Mouse (Mus musculus): ENCODE data around the gene Cnr2. TPM values are rescaled to one million over a fixed set of nuclear protein-coding genes. Genes with fewer than 3 reads are reported as not detected.

Cnr2 gene
- polyA plus RNA-seq, 1 experiment from 2014 or later = 4.3 TPM

GRCm38 (mm10) chr4:135946278-135946658 is 51.1 kb downstream of the Cnr2 start, which contains the start of gene Hmgcl:
Gene Hmgcl, plus strand, starts transcription at chr4:135946448.
- H3K4me1 ChIP-seq = peaks cover 52% of the 10 kb centered on the region
- H3K9ac ChIP-seq = peak within 1 kb of the TSS; percentile 84
- peak within 1 kb of the TSS; percentile 85 for H3K4me2 ChIP-seq
- WGBS (ENCODE audit: insufficient replicate concordance) = 1% methylated on average over 23 of the region's 23 CpGs
- H3K27ac ChIP-seq = peak within 1 kb of the TSS; percentile 74
- peaks cover under 1% of the 10 kb centered on the region; the same call in 1 of the 2 replicates for H3K9me3 ChIP-seq (replicated peaks)
- peak; percentile 88 for ATAC-seq
- no peaks in the 10 kb centered on the region for H3K27me3 ChIP-seq (replicated peaks)
- H3K4me3 ChIP-seq = peak within 1 kb of the TSS; percentile 86
- H3K36me3 ChIP-seq = peaks cover 6% of the 10 kb centered on the region

- peaks cover 52% of the 10 kb centered on the region for H3K4me1 ChIP-seq
- H3K36me3 ChIP-seq = peaks cover 11% of the 10 kb centered on the region
- 1% methylated on average over 28 of the region's 28 CpGs for WGBS (ENCODE audit: insufficient replicate concordance)
- peak; percentile 38; the same call in 1 of the 2 replicates for ATAC-seq
- peak overlapping the region; percentile 84 for H3K9ac ChIP-seq
- peaks cover 6% of the 10 kb centered on the region; the same call in 1 of the 2 replicates for H3K9me3 ChIP-seq (replicated peaks)
- peak overlapping the region; percentile 85 for H3K4me2 ChIP-seq
- no peaks in the 10 kb centered on the region for H3K27me3 ChIP-seq (replicated peaks)
- H3K4me3 ChIP-seq = peak overlapping the region; percentile 86
- peak overlapping the region; percentile 74 for H3K27ac ChIP-seq
Observed at GRCm38 (mm10) chr4:135946659-135947301, 51.6 kb downstream of the Cnr2 start.

DNA sequence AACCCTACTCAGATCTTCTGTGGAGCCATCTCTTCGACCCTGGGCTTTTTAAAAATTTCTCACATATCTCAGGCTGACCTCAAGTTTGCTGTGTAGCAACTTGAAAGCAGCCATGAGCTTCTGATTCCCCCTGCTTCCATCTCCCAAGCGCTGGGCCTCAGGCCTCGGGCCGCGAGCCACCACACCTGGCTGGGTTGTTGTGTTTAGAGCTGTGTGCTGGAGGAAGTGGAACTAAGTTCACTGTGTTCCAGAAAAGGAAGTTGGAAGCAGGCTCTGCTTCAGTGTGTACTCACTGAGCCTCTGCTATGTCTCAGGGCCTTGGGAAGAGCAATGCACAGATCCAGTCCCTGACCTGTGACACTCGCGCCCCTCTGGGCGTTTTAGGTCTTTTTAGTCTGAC is 52.9 kb downstream of the Cnr2 start:
- peaks cover 48% of the 10 kb centered on the region for H3K4me1 ChIP-seq
- peaks cover 25% of the 10 kb centered on the region for H3K36me3 ChIP-seq
- H3K9ac ChIP-seq = 0 out of 2 replicates have a peak overlapping the region, but pooled peaks have one; percentile 3
- no peak overlapping the region for H3K4me3 ChIP-seq
- no peak for ATAC-seq
- 81% methylated on average over 8 of the region's 8 CpGs for WGBS (ENCODE audit: insufficient replicate concordance)
- peaks cover 14% of the 10 kb centered on the region for H3K9me3 ChIP-seq (replicated peaks)
- H3K4me2 ChIP-seq = peak overlapping the region; percentile 85; the same call in 1 of the 2 replicates
- no peak overlapping the region for H3K27ac ChIP-seq
- no peaks in the 10 kb centered on the region for H3K27me3 ChIP-seq (replicated peaks)

DNA sequence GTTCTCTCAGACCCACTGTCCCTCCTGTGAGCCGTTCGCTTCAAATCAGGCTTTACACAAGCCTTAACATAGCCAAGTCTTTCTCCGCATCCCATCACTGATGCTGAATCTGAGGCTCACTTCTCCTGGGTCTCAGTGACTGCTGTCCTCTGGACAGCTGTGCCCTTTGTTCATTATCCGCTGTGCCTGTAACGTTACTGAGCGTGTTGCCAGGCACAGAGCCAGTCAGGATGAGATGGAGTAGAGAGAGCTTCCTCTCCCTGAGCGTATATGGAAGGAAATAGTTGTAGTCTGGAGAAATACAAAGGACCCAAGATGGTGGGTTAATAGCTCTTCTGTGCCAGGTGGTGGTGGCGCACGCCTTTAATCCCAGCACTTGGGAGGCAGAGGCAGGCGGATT is 54.3 kb downstream of the Cnr2 start:
- Histone ChIP-seq H3K4me3 (no peak overlapping the region), H3K36me3 (peaks cover 32% of the 10 kb centered on the region), H3K4me2 (no peak overlapping the region), H3K4me1 (peaks cover 43% of the 10 kb centered on the region), H3K27ac (no peak overlapping the region), H3K9me3 (replicated peaks) (peaks cover 14% of the 10 kb centered on the region), H3K27me3 (replicated peaks) (no peaks in the 10 kb centered on the region), H3K9ac (no peak overlapping the region)
- no peak for ATAC-seq
- 87% methylated on average over 10 of the region's 10 CpGs for WGBS (ENCODE audit: insufficient replicate concordance)

GRCm38 (mm10) chr4:135949911-135950310 is 54.7 kb downstream of the Cnr2 start:
- no peak overlapping the region for H3K27ac ChIP-seq
- no peak for ATAC-seq
- H3K4me1 ChIP-seq = peaks cover 43% of the 10 kb centered on the region
- peaks cover 14% of the 10 kb centered on the region for H3K9me3 ChIP-seq (replicated peaks)
- H3K36me3 ChIP-seq = peaks cover 37% of the 10 kb centered on the region
- 65% methylated on average over 6 of the region's 6 CpGs for WGBS (ENCODE audit: insufficient replicate concordance)
- no peak overlapping the region for H3K4me2 ChIP-seq
- H3K9ac ChIP-seq = no peak overlapping the region
- H3K27me3 ChIP-seq (replicated peaks) = no peaks in the 10 kb centered on the region
- no peak overlapping the region for H3K4me3 ChIP-seq

DNA sequence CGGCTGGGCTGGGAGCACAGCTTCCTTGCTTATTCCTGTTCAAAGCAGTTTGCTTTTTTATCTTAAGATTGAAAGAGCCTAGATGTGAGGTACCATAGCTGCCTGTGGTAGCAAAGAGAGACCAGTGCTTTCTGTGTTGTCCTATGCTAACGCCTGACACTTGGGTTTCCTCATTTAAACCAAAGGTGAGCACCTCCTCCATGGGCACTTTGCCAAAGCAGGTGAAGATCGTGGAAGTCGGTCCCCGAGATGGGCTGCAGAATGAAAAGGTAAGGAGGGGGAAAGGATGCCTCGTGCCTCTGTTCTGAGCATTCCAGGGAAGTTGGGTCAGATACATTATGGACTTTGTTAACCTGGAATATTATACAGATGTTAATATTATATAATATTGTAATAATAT is 55.2 kb downstream of the Cnr2 start:
- WGBS (ENCODE audit: insufficient replicate concordance) = 79% methylated on average over 6 of the region's 6 CpGs
- Histone ChIP-seq H3K4me3 (no peak overlapping the region), H3K4me1 (peaks cover 42% of the 10 kb centered on the region), H3K9me3 (replicated peaks) (peaks cover 14% of the 10 kb centered on the region), H3K27ac (no peak overlapping the region), H3K9ac (no peak overlapping the region), H3K4me2 (no peak overlapping the region), H3K36me3 (peaks cover 41% of the 10 kb centered on the region), H3K27me3 (replicated peaks) (no peaks in the 10 kb centered on the region)
- ATAC-seq = no peak

DNA sequence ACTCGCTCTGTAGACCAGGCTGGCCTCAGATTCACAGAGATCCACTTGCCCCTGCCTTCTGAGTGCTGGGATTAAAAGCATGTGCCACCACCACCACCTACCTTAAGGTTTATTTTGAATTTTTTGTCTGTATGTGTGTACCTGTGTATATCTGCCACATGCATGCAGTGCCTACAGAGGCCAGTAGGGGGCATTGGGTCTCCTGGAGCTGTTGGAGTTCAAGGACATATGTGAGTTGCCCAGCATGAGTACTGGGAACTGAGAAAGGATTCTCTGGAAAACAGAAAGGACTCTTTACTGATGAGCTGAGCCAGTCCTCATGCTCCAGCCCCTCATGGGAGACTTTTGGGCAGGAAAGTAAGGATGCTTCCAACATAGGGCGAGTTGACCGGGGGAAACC is 56.3 kb downstream of the Cnr2 start:
- Histone ChIP-seq H3K9me3 (replicated peaks) (peaks cover 14% of the 10 kb centered on the region), H3K27me3 (replicated peaks) (no peaks in the 10 kb centered on the region), H3K9ac (no peak overlapping the region), H3K36me3 (peaks cover 53% of the 10 kb centered on the region), H3K27ac (no peak overlapping the region), H3K4me3 (no peak overlapping the region), H3K4me1 (peaks cover 35% of the 10 kb centered on the region), H3K4me2 (no peak overlapping the region)
- ATAC-seq = no peak
- WGBS (ENCODE audit: insufficient replicate concordance) = 86% methylated on average over 3 of the region's 3 CpGs

DNA sequence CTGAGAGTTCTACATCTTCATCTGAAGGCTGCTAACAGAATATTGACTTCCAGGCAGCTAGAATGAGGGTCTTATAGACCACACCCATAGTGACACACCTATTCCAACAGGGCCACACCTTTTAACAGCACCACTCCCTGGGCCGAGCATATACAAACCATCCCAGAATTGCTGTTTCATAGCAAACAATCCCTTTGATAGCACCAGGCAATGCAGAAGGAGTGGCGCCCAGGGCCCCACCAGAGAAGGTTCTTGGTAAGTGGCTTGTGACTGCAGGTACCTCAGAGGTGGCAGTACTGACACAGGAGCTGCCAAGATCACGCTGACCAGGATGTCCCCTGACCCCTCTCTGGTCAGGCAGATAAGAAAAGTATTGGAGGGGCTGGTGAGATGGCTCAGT is 58.0 kb downstream of the Cnr2 start:
- peaks cover 66% of the 10 kb centered on the region for H3K36me3 ChIP-seq
- peaks cover 22% of the 10 kb centered on the region for H3K4me1 ChIP-seq
- WGBS (ENCODE audit: insufficient replicate concordance) = 74% methylated on average over 3 of the region's 3 CpGs
- ATAC-seq = no peak
- no peaks in the 10 kb centered on the region for H3K27me3 ChIP-seq (replicated peaks)
- H3K4me3 ChIP-seq = no peak overlapping the region
- no peak overlapping the region for H3K9ac ChIP-seq
- peaks cover 14% of the 10 kb centered on the region for H3K9me3 ChIP-seq (replicated peaks)
- H3K27ac ChIP-seq = no peak overlapping the region
- H3K4me2 ChIP-seq = no peak overlapping the region

DNA sequence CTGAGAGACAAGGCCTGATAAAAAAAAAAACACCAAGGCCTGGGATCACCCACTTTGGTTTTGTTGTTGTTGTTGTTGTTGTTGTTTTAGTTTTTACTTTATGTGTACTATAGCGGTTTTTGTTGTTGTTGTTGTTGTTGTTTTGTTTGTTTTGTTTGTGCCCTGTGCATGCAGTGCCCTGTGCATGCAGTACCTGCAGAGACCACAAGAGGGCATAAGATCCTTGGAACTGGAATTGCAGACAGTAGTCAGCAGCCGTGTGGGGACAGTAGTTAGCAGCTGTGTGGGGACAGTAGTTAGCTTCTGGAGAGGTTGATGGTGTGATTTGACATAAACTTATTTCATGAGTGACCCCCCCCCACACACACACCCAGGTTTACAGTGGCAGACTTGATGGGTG is 59.0 kb downstream of the Cnr2 start:
- Histone ChIP-seq H3K9ac (no peak overlapping the region), H3K4me2 (no peak overlapping the region), H3K27ac (0 out of 2 replicates have a peak overlapping the region, but pooled peaks have one; percentile 7), H3K36me3 (peaks cover 76% of the 10 kb centered on the region), H3K9me3 (replicated peaks) (peaks cover 14% of the 10 kb centered on the region), H3K27me3 (replicated peaks) (no peaks in the 10 kb centered on the region), H3K4me3 (no peak overlapping the region), H3K4me1 (peaks cover 14% of the 10 kb centered on the region)
- peak; percentile 55; the same call in 1 of the 2 replicates for ATAC-seq
- WGBS (ENCODE audit: insufficient replicate concordance) = 19% methylated on average over 2 of the region's 2 CpGs

DNA sequence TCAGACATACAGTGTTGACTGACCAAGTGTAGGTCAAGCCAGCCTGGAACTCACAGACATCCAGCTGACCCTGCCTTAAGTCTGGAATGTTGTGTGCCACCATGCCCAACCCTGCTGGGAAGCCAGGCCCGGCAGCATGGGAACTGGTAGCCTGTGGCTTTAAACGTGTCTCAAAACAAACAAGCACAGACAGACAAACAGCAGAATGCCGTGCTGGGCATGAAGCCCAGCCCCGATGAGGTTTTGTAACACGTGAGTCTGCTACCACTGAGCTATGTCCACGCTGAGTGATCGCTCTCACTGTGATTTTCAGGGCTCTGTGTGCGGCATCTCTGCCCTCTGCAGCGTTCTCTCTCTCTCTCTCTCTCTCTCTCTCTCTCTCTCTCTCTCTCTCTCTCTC is 60.7 kb downstream of the Cnr2 start:
- H3K4me1 ChIP-seq = peaks cover 11% of the 10 kb centered on the region
- H3K9me3 ChIP-seq (replicated peaks) = peaks cover 14% of the 10 kb centered on the region
- no peak for ATAC-seq
- H3K4me2 ChIP-seq = no peak overlapping the region
- no peak overlapping the region for H3K27ac ChIP-seq
- H3K9ac ChIP-seq = no peak overlapping the region; the same call in 1 of the 2 replicates
- 82% methylated on average over 9 of the region's 9 CpGs for WGBS (ENCODE audit: insufficient replicate concordance)
- H3K27me3 ChIP-seq (replicated peaks) = no peaks in the 10 kb centered on the region
- H3K4me3 ChIP-seq = no peak overlapping the region
- peaks cover 89% of the 10 kb centered on the region for H3K36me3 ChIP-seq

DNA sequence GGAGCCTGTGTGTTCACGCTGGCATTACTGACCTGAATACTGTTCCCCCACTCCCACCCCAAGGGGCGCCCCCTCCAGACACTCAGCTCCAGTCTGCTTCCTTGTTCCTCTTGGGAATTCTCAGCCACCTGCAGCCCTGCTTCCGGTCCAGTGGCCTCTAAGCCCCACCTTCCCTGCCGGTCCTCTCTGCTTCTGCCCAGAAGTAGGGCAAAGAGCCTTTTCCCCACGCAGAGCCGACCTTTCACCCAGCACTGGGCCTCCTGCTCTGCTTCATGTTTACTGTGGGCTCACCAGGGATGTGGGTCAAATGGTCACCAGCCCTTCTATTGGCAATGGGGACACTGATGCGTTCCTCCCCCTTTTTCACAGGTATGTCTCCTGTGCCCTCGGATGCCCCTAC is 63.2 kb downstream of the Cnr2 start:
- peak overlapping the region; percentile 48; the same call in 1 of the 2 replicates for H3K27ac ChIP-seq
- no peaks in the 10 kb centered on the region for H3K9me3 ChIP-seq (replicated peaks)
- H3K4me2 ChIP-seq = peak overlapping the region; percentile 2; the same call in 1 of the 2 replicates
- peaks cover 80% of the 10 kb centered on the region for H3K36me3 ChIP-seq
- H3K27me3 ChIP-seq (replicated peaks) = no peaks in the 10 kb centered on the region
- H3K9ac ChIP-seq = no peak overlapping the region
- no peak for ATAC-seq
- no peak overlapping the region for H3K4me3 ChIP-seq
- 63% methylated on average over 8 of the region's 8 CpGs for WGBS (ENCODE audit: insufficient replicate concordance)
- H3K4me1 ChIP-seq = peaks cover 21% of the 10 kb centered on the region

DNA sequence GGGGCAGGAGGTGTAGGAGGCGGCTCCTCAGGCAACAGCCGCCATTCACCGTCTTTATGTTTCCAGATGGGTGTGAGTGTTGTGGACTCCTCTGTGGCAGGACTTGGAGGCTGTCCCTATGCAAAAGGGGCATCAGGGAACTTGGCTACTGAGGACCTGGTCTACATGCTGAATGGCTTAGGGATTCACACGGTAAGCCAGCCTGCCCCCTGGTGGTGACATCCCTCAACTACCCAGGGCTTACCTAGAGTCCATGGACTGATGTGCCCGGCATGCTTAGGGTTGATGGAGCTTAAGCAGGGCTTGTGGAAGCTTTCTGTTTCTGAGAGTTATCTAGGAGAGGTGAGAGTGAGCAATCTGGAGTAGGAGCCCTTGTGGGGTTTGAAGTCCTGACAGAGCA is 65.5 kb downstream of the Cnr2 start:
- 34% methylated on average over 5 of the region's 5 CpGs for WGBS (ENCODE audit: insufficient replicate concordance)
- no peaks in the 10 kb centered on the region for H3K27me3 ChIP-seq (replicated peaks)
- H3K4me1 ChIP-seq = peaks cover 40% of the 10 kb centered on the region
- no peak overlapping the region for H3K4me3 ChIP-seq
- no peak overlapping the region for H3K4me2 ChIP-seq
- no peaks in the 10 kb centered on the region for H3K9me3 ChIP-seq (replicated peaks)
- ATAC-seq = no peak
- peaks cover 63% of the 10 kb centered on the region for H3K36me3 ChIP-seq
- H3K27ac ChIP-seq = no peak overlapping the region
- H3K9ac ChIP-seq = no peak overlapping the region

All from liver, embryonic 12.5 days (tissue).